Comparison of ENCODE assay signal across 13 mouse cellular contexts in the genomic region with DNA sequence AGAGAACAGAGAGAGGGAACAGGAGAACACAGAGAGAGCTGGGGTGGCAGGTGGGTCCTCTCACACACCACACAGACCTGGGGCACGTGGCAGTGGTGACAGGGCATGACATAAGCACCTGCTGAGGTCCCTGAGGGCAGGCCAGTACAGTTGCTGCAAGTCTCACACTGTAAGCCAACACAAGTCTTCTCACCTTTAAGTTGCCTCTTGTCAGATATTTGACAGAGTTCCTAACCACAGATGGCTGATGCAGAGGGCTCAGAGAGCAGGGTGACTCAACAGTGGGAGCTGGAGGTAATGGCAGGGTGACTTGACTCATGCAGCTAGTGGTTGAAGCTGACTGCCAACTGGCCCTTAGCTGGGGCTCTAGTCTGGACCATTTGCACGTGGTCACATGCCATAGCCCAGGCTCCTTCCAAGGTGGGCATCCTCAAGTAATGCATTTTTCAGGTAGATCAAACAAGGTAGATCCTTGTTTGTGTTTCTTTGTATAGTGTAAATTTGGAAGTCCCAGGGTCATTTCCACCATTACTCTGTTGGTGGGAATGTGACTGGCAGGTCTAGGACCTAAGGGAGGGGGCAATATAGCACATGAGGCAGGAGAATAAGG.
DNase-seq lines count a peak whose midpoint lies in the region; ATAC-seq and TF ChIP-seq lines count a peak whose summit lies in the region.
"Had no signal": no experiment of that assay in that cellular context is flagged by ENCODE, and none has a peak within 500 bp of the region (broad histone marks: within the 10 kb centered on the region; RNA-seq: fewer than 3 reads in every experiment).

No protein-coding gene starts in this region.

- H3K4me1 ChIP-seq in lung, adult 2 months (ENCODE audit: control insufficient read depth, insufficient read depth, low read length): peaks cover 2% of the 10 kb centered on the region; the same call in 1 of the 2 replicates

- H3K79me2 ChIP-seq in C2C12 (ENCODE audit: control insufficient read depth, insufficient read depth): no peaks in the 10 kb centered on the region

- no peak overlapping the region for H3K4me3 ChIP-seq in C2C12 (ENCODE audit: insufficient read depth, poor library complexity, severe bottlenecking)
- H3K4me3 ChIP-seq in lung, adult 2 months (replicated peaks; ENCODE audit: extremely low read depth, low read depth, low read length): no peak overlapping the region
- H3K4me3 ChIP-seq: embryonic facial prominence, embryonic 13.5 days; hindbrain, embryonic 13.5 days; lung, embryonic 15.5 days had no signal

- POLR2A ChIA-PET in Patski (lab: Charles Lee): no interaction called here

- in situ Hi-C loops in Patski (cut with MboI; ENCODE audit: low pct_unique_long_range_greater_than_20kb): no loop called here

- H3ac ChIP-seq in C2C12 (ENCODE audit: control insufficient read depth, insufficient read length, low read depth): no peak overlapping the region

- peak; percentile 46 for DNase-seq in Patski (ENCODE audit: low read depth, low spot score)
- DNase-seq in induced T-regulatory cell, adult 2 months (ENCODE audit: low read depth): peak; percentile 12
- peak; percentile 56 to 75 for DNase-seq in thymus, adult 18-20 months
- DNase-seq in cerebellum, postnatal 14 days: no peak
- DNase-seq in spleen, adult 12 weeks (ENCODE audit: low spot score): no peak
- DNase-seq in lung, adult 2 months: no peak
- DNase-seq: gastrocnemius, postnatal 10 days; kidney, postnatal 10 days had no signal

- no peak for TF ChIP-seq CTCF in C2C12 (IDR thresholded peaks at IDR 0.05; ENCODE audit: control insufficient read depth, insufficient read depth, insufficient read length)
- TF ChIP-seq CTCF in Patski (IDR thresholded peaks at IDR 0.05): no peak
- TF ChIP-seq CTCF in lung, adult 2 months (IDR thresholded peaks at IDR 0.05; ENCODE audit: insufficient read depth, low read length): no peak

- H3K27me3 ChIP-seq in C2C12 (ENCODE audit: control insufficient read depth, insufficient read depth, insufficient read length) (peaks cover 4% of the 10 kb centered on the region), Patski (no peaks in the 10 kb centered on the region)
- H3K27me3 ChIP-seq: embryonic facial prominence, embryonic 13.5 days; hindbrain, embryonic 13.5 days; lung, embryonic 15.5 days had no signal

- CTCF ChIA-PET in Patski (lab: Charles Lee): no interaction called here

- 48% methylated on average over 2 of the region's 2 CpGs for WGBS in lung, adult 2 months

- no peak for TF ChIP-seq POLR2A in lung, adult 2 months (IDR thresholded peaks at IDR 0.05; ENCODE audit: borderline replicate concordance, extremely low read depth, low read depth, low read length)

- ATAC-seq in Patski: peak; percentile 62
- ATAC-seq: midbrain, embryonic 16.5 days had no signal

- no peaks in the 10 kb centered on the region for H3K36me3 ChIP-seq in C2C12 (ENCODE audit: control insufficient read depth, insufficient read depth)
- H3K36me3 ChIP-seq: embryonic facial prominence, embryonic 13.5 days; hindbrain, embryonic 13.5 days; lung, embryonic 15.5 days had no signal

- no peaks in the 10 kb centered on the region for H3K79me3 ChIP-seq in C2C12 (ENCODE audit: low read depth)

TF ChIP-seq in C2C12, 6 proteins besides CTCF, POLR2A, EP300 and RAD21:
- TF ChIP-seq FOSL1 (IDR thresholded peaks at IDR 0.05; ENCODE audit: insufficient read depth, low read length, poor library complexity, severe bottlenecking): peak; percentile 43
- TF ChIP-seq MYOD1 (IDR thresholded peaks at IDR 0.05; ENCODE audit: control insufficient read depth, insufficient read length, low read depth): peak; percentile 68
- TF ChIP-seq MAX (IDR thresholded peaks at IDR 0.05): peak; percentile 44
- TF ChIP-seq CEBPB (IDR thresholded peaks at IDR 0.05; ENCODE audit: low read depth): no peak
- peak; percentile 68 for TF ChIP-seq USF1 (IDR thresholded peaks at IDR 0.05; ENCODE audit: low read depth)
- no peak for TF ChIP-seq MYOG (IDR thresholded peaks at IDR 0.05; ENCODE audit: control insufficient read depth, extremely low read depth, insufficient read length)

Comparison
In these comparisons a context has a peak if more than half of its experiments do, and no peak if none do; other contexts are left out.
1. DNase-seq: peak in Patski (single experiment), induced T-regulatory cell, adult 2 months (single experiment) and thymus, adult 18-20 months (2 of 2); none in cerebellum, postnatal 14 days (0 of 2), spleen, adult 12 weeks (single experiment) and lung, adult 2 months (single experiment).